Mouse (Mus musculus) liver, embryonic 13.5 days (tissue): ENCODE measurements at regions not wholly inside any gene's neighbourhood (a gene's known extent, or its start where the extent isn't known, plus 50 kb on each side); places are given as distances from the start of the nearest gene placed in this dataset.

Experiments used
- ATAC-seq: fragments of 200-750 bp; cut with Nextera tagmentation; 2 replicates; pipeline ENCODE4 v1.8.0; 2017; ENCODE audit warnings: low read depth, mild to moderate bottlenecking, moderate number of reproducible peaks, moderate library complexity
- DNase-seq: peaks from one replicate; pipeline ENCODE4 v3.0.0; 2022
- H3K27ac ChIP-seq: fragments of 300-500 bp; sonication (generic); 2 replicates; pipeline ENCODE4 v1.5.1; 2015; ENCODE audit warnings: moderate library complexity, mild to moderate bottlenecking, inconsistent platforms
- H3K27me3 ChIP-seq: fragments of 300-500 bp; sonication (generic); 2 replicates; pipeline ENCODE4 v1.6.1; 2015; ENCODE audit warnings: mild to moderate bottlenecking, inconsistent platforms
- H3K36me3 ChIP-seq: fragments of 300-500 bp; sonication (generic); 2 replicates; pipeline ENCODE4 v1.6.1; 2015; ENCODE audit warnings: mild to moderate bottlenecking, inconsistent platforms
- H3K4me1 ChIP-seq: fragments of 300-500 bp; sonication (generic); replicated peaks from 2 replicates; pipeline ENCODE4 v1.6.1; 2015; ENCODE audit warnings: inconsistent platforms
- H3K4me2 ChIP-seq: fragments of 300-500 bp; sonication (generic); 2 replicates; pipeline ENCODE4 v1.6.1; 2015; ENCODE audit warnings: inconsistent platforms, mild to moderate bottlenecking, moderate library complexity
- H3K4me3 ChIP-seq: fragments of 300-500 bp; sonication (generic); replicated peaks from 2 replicates; pipeline ENCODE4 v1.5.1; 2015; ENCODE audit warnings: mild to moderate bottlenecking, inconsistent platforms
- H3K9ac ChIP-seq: fragments of 300-500 bp; sonication (generic); 2 replicates; pipeline ENCODE4 v1.6.1; 2015; ENCODE audit warnings: mild to moderate bottlenecking, inconsistent platforms
- H3K9me3 ChIP-seq: fragments of 300-500 bp; sonication (generic); replicated peaks from 2 replicates; pipeline ENCODE4 v1.6.1; 2016; ENCODE audit warnings: inconsistent platforms
- WGBS: fragments of 180-500 bp; shearing (Covaris S2); methylation state at CpG from one replicate; pipeline ENCODE4 v1.1.7; 2015; ENCODE audit not compliant: insufficient replicate concordance; 5-methylcytosine and 5-hydroxymethylcytosine counted together

GRCm38 (mm10) chrX:56276348-56276747 lies 63.7 kb upstream of the Gm773 start:
- Histone ChIP-seq H3K4me2 (no peak overlapping the region), H3K4me3 (no peak overlapping the region), H3K36me3 (no peaks in the 10 kb centered on the region), H3K9ac (no peak overlapping the region), H3K27me3 (no peaks in the 10 kb centered on the region), H3K27ac (no peak overlapping the region), H3K9me3 (no peaks in the 10 kb centered on the region), H3K4me1 (no peaks in the 10 kb centered on the region)
- no peak for ATAC-seq
- no peak for DNase-seq

- WGBS: 0% methylated on average over 1 of the region's 1 CpGs
Observed at GRCm38 (mm10) chrX:56274170-56274569, 61.5 kb upstream of the Gm773 start.

GRCm38 (mm10) chrX:56269706-56270105 lies 57.0 kb upstream of the Gm773 start:
- no peaks in the 10 kb centered on the region for H3K9me3 ChIP-seq
- WGBS: 63% methylated on average over 2 of the region's 2 CpGs
- H3K36me3 ChIP-seq: no peaks in the 10 kb centered on the region
- ATAC-seq (no peak), DNase-seq (no peak)
- H3K4me2 ChIP-seq: no peak overlapping the region
- H3K27me3 ChIP-seq: no peaks in the 10 kb centered on the region
- no peak overlapping the region for H3K4me3 ChIP-seq
- no peak overlapping the region for H3K27ac ChIP-seq
- no peak overlapping the region for H3K9ac ChIP-seq
- no peaks in the 10 kb centered on the region for H3K4me1 ChIP-seq

More at GRCm38 (mm10) chrX:56274170-56274569, 61.5 kb upstream of the Gm773 start:
- DNase-seq (peak; percentile 1), ATAC-seq (no peak)
- Histone ChIP-seq H3K4me2 (no peak overlapping the region), H3K4me1 (no peaks in the 10 kb centered on the region), H3K27ac (no peak overlapping the region), H3K9me3 (no peaks in the 10 kb centered on the region), H3K27me3 (no peaks in the 10 kb centered on the region), H3K4me3 (no peak overlapping the region), H3K9ac (no peak overlapping the region), H3K36me3 (no peaks in the 10 kb centered on the region)
